Mouse (Mus musculus): ENCODE measurements at regions not wholly inside any gene's neighbourhood (a gene's known extent, or its start where the extent isn't known, plus 50 kb on each side); places are given as distances from the start of the nearest gene placed in this dataset.

GRCm38 (mm10) chr11:20452901-20453300, 90.2 kb upstream of the Sertad2 start:
- TF ChIP-seq CTCF (conservative IDR thresholded peaks at IDR 0.05; ENCODE audit: insufficient read depth, insufficient read length, low read depth, low read length) (no peak), POLR2A (IDR thresholded peaks at IDR 0.05; ENCODE audit: low read depth, low read length) (no peak)
